Comparison of ENCODE assay signal across 9 mouse cellular contexts in the genomic region with DNA sequence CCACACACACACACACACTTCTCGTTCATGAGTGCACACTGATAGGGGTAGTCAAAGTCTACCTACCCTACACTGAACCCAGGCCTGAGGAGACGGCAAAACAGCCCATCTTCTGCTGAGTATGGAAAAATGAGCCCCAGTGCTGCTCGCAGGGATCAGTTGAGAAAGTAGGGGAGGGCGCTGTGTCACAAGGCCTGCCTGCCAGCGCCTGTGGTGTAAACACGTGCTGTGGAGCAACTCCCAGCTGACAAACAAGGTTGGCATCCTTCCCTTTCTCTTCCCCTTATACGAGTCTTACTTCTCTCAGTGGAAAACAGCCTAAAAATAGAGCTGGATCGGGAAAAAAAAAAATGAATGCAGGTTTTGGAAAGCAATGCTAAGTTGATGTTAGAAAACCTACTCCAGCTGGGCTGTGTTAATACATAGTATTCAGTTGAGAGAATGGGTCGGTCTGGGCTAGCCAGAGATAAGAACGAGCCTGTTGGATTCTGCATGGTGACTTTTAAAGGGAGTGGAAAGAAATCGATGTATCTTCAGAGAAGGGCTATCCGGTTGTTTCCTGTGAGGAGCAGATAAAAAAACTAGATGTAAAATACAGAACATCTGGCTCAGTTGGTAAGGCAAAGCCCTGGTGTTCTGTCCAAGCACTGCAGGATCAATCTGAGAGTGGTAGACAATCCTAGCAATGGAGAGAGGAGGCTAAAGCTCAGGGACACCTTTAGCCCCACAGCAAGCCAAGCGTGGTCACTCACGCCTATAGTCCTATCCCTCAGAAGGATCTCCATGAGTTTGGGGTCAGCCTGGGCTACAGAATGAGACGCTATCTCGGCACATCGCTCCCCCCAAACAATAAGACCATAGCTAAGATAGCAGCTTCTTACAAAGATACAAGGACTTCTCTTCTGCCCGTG. TPM values are rescaled to one million over a fixed set of nuclear protein-coding genes. Genes with fewer than 3 reads are reported as not detected.
A peak's percentile ranks its signal among the peaks of the same experiment; 100 is the strongest.
DNase-seq lines count a peak whose midpoint lies in the region; ATAC-seq lines count a peak whose summit lies in the region.
"Had no signal": no experiment of that assay in that cellular context is flagged by ENCODE, and none has a peak within 500 bp of the region (broad histone marks: within the 10 kb centered on the region; RNA-seq: fewer than 3 reads in every experiment).

No protein-coding gene starts in this region.

- H3K27me3 ChIP-seq in limb, embryonic 13.5 days, result no peaks in the 10 kb centered on the region
- no peaks in the 10 kb centered on the region for H3K27me3 ChIP-seq in limb, embryonic 10.5 days (ENCODE audit: low read depth, poor library complexity, severe bottlenecking)
- no peaks in the 10 kb centered on the region for H3K27me3 ChIP-seq in lung, embryonic 15.5 days

- no peaks in the 10 kb centered on the region for H3K4me1 ChIP-seq in limb, embryonic 13.5 days
- H3K4me1 ChIP-seq in limb, embryonic 10.5 days, result no peaks in the 10 kb centered on the region
- H3K4me1 ChIP-seq in brown adipose tissue, adult 24 weeks (ENCODE audit: control insufficient read depth, insufficient read depth, insufficient read length, low read length), result peaks cover 22% of the 10 kb centered on the region
- no peaks in the 10 kb centered on the region; the same call in 1 of the 2 replicates for H3K4me1 ChIP-seq in lung, embryonic 15.5 days

- no peak for DNase-seq in limb, embryonic 10.5 days (ENCODE audit: low spot score)
- peak; percentile 75 to 77 for DNase-seq in heart, postnatal 10 days
- peak; percentile 20 to 80 for DNase-seq in urinary bladder, postnatal 36 days (ENCODE audit: low spot score in 2 of 2)
- DNase-seq in embryo, embryonic 9.5 days (ENCODE audit: extremely low spot score), result no peak
- no peak for DNase-seq in embryo, embryonic 10.5 days (ENCODE audit: low spot score)

- no peak overlapping the region for H3K4me3 ChIP-seq in limb, embryonic 13.5 days
- H3K4me3 ChIP-seq in limb, embryonic 10.5 days, result no peak overlapping the region
- peak overlapping the region; percentile 66 for H3K4me3 ChIP-seq in brown adipose tissue, adult 24 weeks (ENCODE audit: insufficient read depth, low read depth, low read length)
- no peak overlapping the region for H3K4me3 ChIP-seq in lung, embryonic 15.5 days
- H3K4me3 ChIP-seq: layer of hippocampus, adult 2 months had no signal

- WGBS in limb, embryonic 13.5 days, result 66% methylated on average over 18 of the region's 18 CpGs
- WGBS in limb, embryonic 10.5 days, result 77% methylated on average over 18 of the region's 18 CpGs
- 46% methylated on average over 18 of the region's 18 CpGs for WGBS in lung, embryonic 15.5 days

- no peak overlapping the region for H3K27ac ChIP-seq in limb, embryonic 13.5 days
- H3K27ac ChIP-seq in limb, embryonic 10.5 days, result no peak overlapping the region
- H3K27ac ChIP-seq in brown adipose tissue, adult 24 weeks (replicated peaks; ENCODE audit: low read depth, low read length), result peak overlapping the region; percentile 100
- H3K27ac ChIP-seq in lung, embryonic 15.5 days, result peak overlapping the region; percentile 49; the same call in 1 of the 2 replicates
- H3K27ac ChIP-seq: layer of hippocampus, adult 2 months had no signal

- no peaks in the 10 kb centered on the region for H3K9me3 ChIP-seq in limb, embryonic 13.5 days
- no peaks in the 10 kb centered on the region for H3K9me3 ChIP-seq in limb, embryonic 10.5 days (replicated peaks)
- H3K9me3 ChIP-seq in lung, embryonic 15.5 days, result no peaks in the 10 kb centered on the region

- no peak overlapping the region for H3K9ac ChIP-seq in limb, embryonic 13.5 days
- H3K9ac ChIP-seq in lung, embryonic 15.5 days, result no peak overlapping the region

- H3K36me3 ChIP-seq in limb, embryonic 13.5 days, result no peaks in the 10 kb centered on the region
- no peaks in the 10 kb centered on the region for H3K36me3 ChIP-seq in limb, embryonic 10.5 days
- no peaks in the 10 kb centered on the region for H3K36me3 ChIP-seq in lung, embryonic 15.5 days

- intact Hi-C loops in heart, postnatal 10 days (cut with DNase I), result no loop called here

- no peak overlapping the region for H3K4me2 ChIP-seq in limb, embryonic 13.5 days (replicated peaks)
- H3K4me2 ChIP-seq in lung, embryonic 15.5 days, result no peak overlapping the region

- peak; percentile 40; the same call in 1 of the 2 replicates for ATAC-seq in limb, embryonic 13.5 days (ENCODE audit: low FRiP score, low read depth)
- peak; percentile 87 for ATAC-seq in lung, embryonic 15.5 days (ENCODE audit: borderline replicate concordance, extremely low read depth, low FRiP score, low TSS enrichment)

RNA-seq across cellular contexts. Expression of gene Pfkfb3, which starts 40.6 kb away (rescaled TPM):
- 16.5 and 17.8 TPM in 2 replicates for polyA plus RNA-seq in limb, embryonic 13.5 days (2015; fragmentation: Nextera tagmentation; extraction: Ambion mirVana)
- 10.7 and 11.3 TPM in 2 replicates for polyA plus RNA-seq in limb, embryonic 10.5 days (2016; fragmentation: Nextera tagmentation; extraction: Ambion mirVana)
- polyA plus RNA-seq in brown adipose tissue, adult 24 weeks (2012; ENCODE audit: insufficient read depth, insufficient read length, missing spikeins), result 190 and 226 TPM in 2 replicates
- 10 to 100 TPM in 1 of 2 experiments, 1 to 10 TPM in 1; 9.9 to 17.4 TPM for total RNA-seq in heart, postnatal 10 days (2021)
- polyA plus RNA-seq in lung, embryonic 15.5 days (2015; fragmentation: Nextera tagmentation; extraction: Ambion mirVana), result 22.0 and 25.4 TPM in 2 replicates

Comparison
In these comparisons a context has a peak if more than half of its experiments do, and no peak if none do; other contexts are left out.
1. H3K27ac ChIP-seq: peak in brown adipose tissue, adult 24 weeks (single experiment) and lung, embryonic 15.5 days (single experiment); none in limb, embryonic 13.5 days (single experiment) and limb, embryonic 10.5 days (single experiment).
2. DNase-seq: peak in heart, postnatal 10 days (2 of 2) and urinary bladder, postnatal 36 days (2 of 2); none in limb, embryonic 10.5 days (single experiment), embryo, embryonic 9.5 days (single experiment) and embryo, embryonic 10.5 days (single experiment).